ENCODE assay signal across 15 mouse cellular contexts in the genomic region with DNA sequence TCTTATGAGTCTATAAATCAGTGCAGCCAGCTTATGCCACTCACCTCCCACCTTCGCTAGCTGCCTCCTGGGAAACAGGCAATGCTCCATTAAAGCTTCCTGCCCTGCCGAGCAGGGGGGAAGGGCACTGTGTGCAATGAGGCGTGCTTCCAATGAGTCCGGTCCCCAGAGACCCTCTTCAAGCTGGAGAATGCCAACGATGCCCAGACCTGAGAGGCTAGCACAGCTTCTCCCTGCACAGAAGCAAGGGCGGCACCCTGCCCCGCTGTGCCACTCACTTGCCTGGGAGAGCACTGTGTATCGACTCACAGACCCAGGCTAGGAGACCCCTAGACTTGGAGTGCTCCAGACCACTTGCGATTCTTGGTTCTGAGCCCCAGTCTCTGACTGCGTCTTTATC.
DNase-seq lines count a peak whose midpoint lies in the region; ATAC-seq and TF ChIP-seq lines count a peak whose summit lies in the region.
"Had no signal": no experiment of that assay in that cellular context is flagged by ENCODE, and none has a peak within 500 bp of the region (broad histone marks: within the 10 kb centered on the region; RNA-seq: fewer than 3 reads in every experiment).

No protein-coding gene starts in this region.

- no peak overlapping the region for H3K9ac ChIP-seq in kidney, embryonic 16.5 days (replicated peaks; ENCODE audit: low read length)
- H3K9ac ChIP-seq in stomach, embryonic 14.5 days (replicated peaks; ENCODE audit: low read depth, low read length): no peak overlapping the region
- H3K9ac ChIP-seq in stomach, postnatal 0 days (ENCODE audit: low read length): no peak overlapping the region
- H3K9ac ChIP-seq in neural tube, embryonic 14.5 days (replicated peaks; ENCODE audit: low read depth, low read length): no peak overlapping the region
- H3K9ac ChIP-seq: limb, embryonic 15.5 days; lung, embryonic 14.5 days had no signal

- H3K36me3 ChIP-seq in kidney, embryonic 16.5 days (ENCODE audit: insufficient read depth, low read length): no peaks in the 10 kb centered on the region
- no peaks in the 10 kb centered on the region for H3K36me3 ChIP-seq in stomach, embryonic 14.5 days (ENCODE audit: control insufficient read depth, insufficient read depth, low read length)
- H3K36me3 ChIP-seq in stomach, postnatal 0 days (ENCODE audit: control insufficient read depth, insufficient read depth, low read length): no peaks in the 10 kb centered on the region
- H3K36me3 ChIP-seq in neural tube, embryonic 14.5 days (ENCODE audit: control insufficient read depth, insufficient read depth, low read length): no peaks in the 10 kb centered on the region
- H3K36me3 ChIP-seq in thymus, adult 2 months (ENCODE audit: control insufficient read depth, insufficient read depth, low read length): no peaks in the 10 kb centered on the region
- H3K36me3 ChIP-seq: limb, embryonic 15.5 days had no signal

- 32% methylated on average over 10 of the region's 10 CpGs for WGBS in kidney, embryonic 16.5 days
- WGBS in stomach, embryonic 14.5 days: 71% methylated on average over 10 of the region's 10 CpGs
- WGBS in stomach, postnatal 0 days: 73% methylated on average over 10 of the region's 10 CpGs
- WGBS in neural tube, embryonic 14.5 days: 49% methylated on average over 10 of the region's 10 CpGs
- WGBS in thymus, adult 2 months: 85% methylated on average over 10 of the region's 10 CpGs

- TF ChIP-seq EP300 in stomach, postnatal 0 days (optimal IDR thresholded peaks at IDR 0.05): no peak

- peak overlapping the region; percentile 29 for H3K4me2 ChIP-seq in kidney, embryonic 16.5 days (replicated peaks; ENCODE audit: low read depth, low read length)
- no peak overlapping the region for H3K4me2 ChIP-seq in stomach, embryonic 14.5 days (replicated peaks; ENCODE audit: low read depth, low read length)
- no peak overlapping the region for H3K4me2 ChIP-seq in stomach, postnatal 0 days (replicated peaks; ENCODE audit: low read depth)
- no peak overlapping the region for H3K4me2 ChIP-seq in neural tube, embryonic 14.5 days (ENCODE audit: low read depth, low read length)
- H3K4me2 ChIP-seq: limb, embryonic 15.5 days; lung, embryonic 14.5 days had no signal

- TF ChIP-seq CTCF in stomach, postnatal 0 days (IDR thresholded peaks at IDR 0.05; ENCODE audit: low read depth): no peak
- no peak for TF ChIP-seq CTCF in thymus, adult 2 months (IDR thresholded peaks at IDR 0.05; ENCODE audit: borderline replicate concordance, control insufficient read depth, extremely low read depth, insufficient read depth, low read length, poor library complexity)

- no peak overlapping the region for H3K27ac ChIP-seq in kidney, embryonic 16.5 days (ENCODE audit: low read length)
- H3K27ac ChIP-seq in stomach, embryonic 14.5 days (ENCODE audit: low read length): no peak overlapping the region
- no peak overlapping the region for H3K27ac ChIP-seq in stomach, postnatal 0 days (replicated peaks)
- H3K27ac ChIP-seq in neural tube, embryonic 14.5 days (ENCODE audit: low read depth, low read length): no peak overlapping the region
- H3K27ac ChIP-seq in thymus, adult 2 months (ENCODE audit: control insufficient read depth, insufficient read depth, low read length): no peak overlapping the region
- H3K27ac ChIP-seq: limb, embryonic 15.5 days had no signal

- H3K9me3 ChIP-seq in kidney, embryonic 16.5 days (ENCODE audit: low read length): no peaks in the 10 kb centered on the region
- no peaks in the 10 kb centered on the region for H3K9me3 ChIP-seq in stomach, embryonic 14.5 days (ENCODE audit: control insufficient read depth, low read depth, low read length)
- H3K9me3 ChIP-seq in stomach, postnatal 0 days (ENCODE audit: control insufficient read depth, low read length): no peaks in the 10 kb centered on the region
- H3K9me3 ChIP-seq in neural tube, embryonic 14.5 days (ENCODE audit: control insufficient read depth, low read length): no peaks in the 10 kb centered on the region
- H3K9me3 ChIP-seq: limb, embryonic 15.5 days had no signal

- H3K4me1 ChIP-seq in kidney, embryonic 16.5 days (ENCODE audit: insufficient read depth, low read length): peaks cover 10% of the 10 kb centered on the region
- no peaks in the 10 kb centered on the region for H3K4me1 ChIP-seq in stomach, embryonic 14.5 days (ENCODE audit: control insufficient read depth, insufficient read depth, low read length)
- H3K4me1 ChIP-seq in stomach, postnatal 0 days (replicated peaks; ENCODE audit: control insufficient read depth, insufficient read depth): no peaks in the 10 kb centered on the region
- H3K4me1 ChIP-seq in neural tube, embryonic 14.5 days (ENCODE audit: control insufficient read depth, insufficient read depth, low read length): no peaks in the 10 kb centered on the region
- no peaks in the 10 kb centered on the region for H3K4me1 ChIP-seq in thymus, adult 2 months (replicated peaks; ENCODE audit: control insufficient read depth, insufficient read depth, low read length)
- H3K4me1 ChIP-seq: limb, embryonic 15.5 days had no signal

- H3K27me3 ChIP-seq in kidney, embryonic 16.5 days (ENCODE audit: insufficient read depth, low read length): no peaks in the 10 kb centered on the region
- H3K27me3 ChIP-seq in stomach, embryonic 14.5 days (ENCODE audit: control insufficient read depth, insufficient read depth, low read length): no peaks in the 10 kb centered on the region
- H3K27me3 ChIP-seq in stomach, postnatal 0 days (ENCODE audit: control insufficient read depth, insufficient read depth, low read length): no peaks in the 10 kb centered on the region
- H3K27me3 ChIP-seq in neural tube, embryonic 14.5 days (ENCODE audit: control insufficient read depth, insufficient read depth, low read length): no peaks in the 10 kb centered on the region
- no peaks in the 10 kb centered on the region for H3K27me3 ChIP-seq in thymus, adult 2 months (ENCODE audit: control insufficient read depth, insufficient read depth, low read length)
- H3K27me3 ChIP-seq: limb, embryonic 15.5 days had no signal

- peak; percentile 22 to 27 for DNase-seq in cerebellum, postnatal 25 days
- DNase-seq in cerebellum, adult 18-20 months: no peak
- DNase-seq in kidney, adult 11 months: no peak
- no peak for DNase-seq in stomach, postnatal 0 days (ENCODE audit: low spot score)
- no peak for DNase-seq in thymus, adult 2 months
- DNase-seq: B cell, adult 2 months; cerebellum, adult 9-10 months; heart, postnatal 4 days; lung, embryonic 14.5 days; thymus, postnatal 36 days had no signal

- no peak overlapping the region for H3K4me3 ChIP-seq in kidney, embryonic 16.5 days (ENCODE audit: low read length)
- H3K4me3 ChIP-seq in stomach, embryonic 14.5 days (ENCODE audit: low read depth, low read length): no peak overlapping the region
- H3K4me3 ChIP-seq in stomach, postnatal 0 days (ENCODE audit: low read depth, low read length): no peak overlapping the region
- H3K4me3 ChIP-seq in neural tube, embryonic 14.5 days (ENCODE audit: low read depth, low read length): no peak overlapping the region
- no peak overlapping the region for H3K4me3 ChIP-seq in thymus, adult 2 months (ENCODE audit: control insufficient read depth, insufficient read depth, low read length)
- H3K4me3 ChIP-seq: limb, embryonic 15.5 days had no signal

- TF ChIP-seq POLR2A in thymus, adult 2 months (IDR thresholded peaks at IDR 0.05; ENCODE audit: control insufficient read depth, extremely low read depth, insufficient read depth, low read length, poor library complexity): no peak

- ATAC-seq in kidney, embryonic 16.5 days (ENCODE audit: low FRiP score, low TSS enrichment): peak; percentile 86
- peak; percentile 23; the same call in 1 of the 2 replicates for ATAC-seq in stomach, embryonic 14.5 days (ENCODE audit: insufficient number of reproducible peaks, insufficient read depth, low FRiP score, low read depth)
- no peak for ATAC-seq in stomach, postnatal 0 days (ENCODE audit: low FRiP score, low TSS enrichment)
- ATAC-seq in neural tube, embryonic 14.5 days (ENCODE audit: low read depth): peak; percentile 46
- ATAC-seq: intestine, embryonic 16.5 days had no signal

Comparison
In these comparisons a context has a peak if more than half of its experiments do, and no peak if none do; other contexts are left out.
1. DNase-seq: peak in cerebellum, postnatal 25 days (2 of 2); none in cerebellum, adult 18-20 months (0 of 2), kidney, adult 11 months (single experiment), stomach, postnatal 0 days (single experiment) and thymus, adult 2 months (single experiment).